Mouse (Mus musculus) limb, embryonic 13.5 days (tissue): ENCODE data around the gene Mrpl27. TPM values are rescaled to one million over a fixed set of nuclear protein-coding genes. Genes with fewer than 3 reads are reported as not detected.
"Not testable (repeated sequence)": the region's sequence is repeated elsewhere in the genome, so short reads cannot be mapped to it uniquely, and the experiment has no call there.

Source experiments
- ATAC-seq: fragments of 200-750 bp; cut with Nextera tagmentation; 2 replicates; pipeline ENCODE4 v1.8.0; 2017; ENCODE audit warnings: low read depth, moderate number of reproducible peaks, moderate TSS enrichment; ENCODE audit not compliant: low FRiP score
- H3K27ac ChIP-seq: fragments of 300-500 bp; sonication (generic); 2 replicates; pipeline ENCODE4 v1.5.1; 2015; ENCODE audit warnings: inconsistent platforms, mild to moderate bottlenecking, moderate library complexity
- H3K27me3 ChIP-seq: fragments of 300-500 bp; sonication (generic); 2 replicates; pipeline ENCODE4 v1.6.1; 2015; ENCODE audit warnings: mild to moderate bottlenecking, inconsistent platforms
- H3K36me3 ChIP-seq: fragments of 300-500 bp; sonication (generic); 2 replicates; pipeline ENCODE4 v1.6.1; 2015; ENCODE audit warnings: inconsistent platforms, mild to moderate bottlenecking, moderate library complexity
- H3K4me1 ChIP-seq: fragments of 300-500 bp; sonication (generic); 2 replicates; pipeline ENCODE4 v1.6.1; 2015; ENCODE audit warnings: inconsistent platforms
- H3K4me2 ChIP-seq: fragments of 300-500 bp; sonication (generic); replicated peaks from 2 replicates; pipeline ENCODE4 v1.6.1; 2015; ENCODE audit warnings: inconsistent platforms, mild to moderate bottlenecking, moderate library complexity
- H3K4me3 ChIP-seq: fragments of 300-500 bp; sonication (generic); 2 replicates; pipeline ENCODE4 v1.5.1; 2015; ENCODE audit warnings: moderate library complexity, mild to moderate bottlenecking, inconsistent platforms
- H3K9ac ChIP-seq: fragments of 300-500 bp; sonication (generic); 2 replicates; pipeline ENCODE4 v1.6.1; 2015; ENCODE audit warnings: mild to moderate bottlenecking, inconsistent platforms
- H3K9me3 ChIP-seq: fragments of 300-500 bp; sonication (generic); 2 replicates; pipeline ENCODE4 v1.6.1; 2016; ENCODE audit warnings: inconsistent platforms
- WGBS: fragments of 180-500 bp; shearing (Covaris S2); methylation state at CpG from one replicate; pipeline ENCODE4 v1.1.7; 2015; 5-methylcytosine and 5-hydroxymethylcytosine counted together
- polyA plus RNA-seq: library from polyadenylated mRNA; unstranded; fragments of >200 nt; fragmentation: Nextera tagmentation; extraction: Ambion mirVana; gene quantifications from 2 replicates; pipeline ENCODE4 v1.2.1, GENCODE M21; 2015

Gene Mrpl27
- polyA plus RNA-seq, 1 experiment from 2014 or later = 153 TPM

- peaks cover 13% of the 10 kb centered on the region for H3K4me1 ChIP-seq
- peak overlapping the region; percentile 72 for H3K27ac ChIP-seq
- H3K9ac ChIP-seq = peak overlapping the region; percentile 90
- H3K36me3 ChIP-seq = peaks cover 43% of the 10 kb centered on the region
- H3K4me3 ChIP-seq = peak overlapping the region; percentile 99
- no peaks in the 10 kb centered on the region for H3K27me3 ChIP-seq
- peak overlapping the region; percentile 92 for H3K4me2 ChIP-seq
- WGBS = 12% methylated on average over 26 of the region's 26 CpGs
- peak; percentile 21; the same call in 1 of the 2 replicates for ATAC-seq
- H3K9me3 ChIP-seq = no peaks in the 10 kb centered on the region
Observed at GRCm38 (mm10) chr11:94630199-94631011, 23.2 kb upstream of the Mrpl27 start.

GRCm38 (mm10) chr11:94631969-94632368 lies 21.6 kb upstream of the Mrpl27 start:
- Histone ChIP-seq H3K27me3 (no peaks in the 10 kb centered on the region), H3K4me2 (no peak overlapping the region; the same call in 1 of the 2 replicates), H3K27ac (no peak overlapping the region), H3K9ac (no peak overlapping the region), H3K36me3 (peaks cover 58% of the 10 kb centered on the region), H3K4me1 (peaks cover 13% of the 10 kb centered on the region), H3K4me3 (no peak overlapping the region), H3K9me3 (no peaks in the 10 kb centered on the region)
- ATAC-seq = no peak
- WGBS = 93% methylated on average over 5 of the region's 5 CpGs

GRCm38 (mm10) chr11:94632988-94633387 lies 20.6 kb upstream of the Mrpl27 start:
- Histone ChIP-seq H3K4me1 (peaks cover 13% of the 10 kb centered on the region), H3K9me3 (no peaks in the 10 kb centered on the region), H3K27me3 (no peaks in the 10 kb centered on the region), H3K4me2 (no peak overlapping the region), H3K4me3 (no peak overlapping the region), H3K27ac (no peak overlapping the region), H3K9ac (no peak overlapping the region), H3K36me3 (peaks cover 69% of the 10 kb centered on the region)
- ATAC-seq = no peak
- WGBS = 84% methylated on average over 8 of the region's 8 CpGs

- 94% methylated on average over 5 of the region's 5 CpGs for WGBS
- ATAC-seq = no peak
- Histone ChIP-seq H3K9me3 (no peaks in the 10 kb centered on the region), H3K36me3 (peaks cover 83% of the 10 kb centered on the region), H3K27me3 (no peaks in the 10 kb centered on the region), H3K9ac (no peak overlapping the region), H3K4me1 (peaks cover 13% of the 10 kb centered on the region), H3K4me3 (no peak overlapping the region), H3K27ac (no peak overlapping the region), H3K4me2 (no peak overlapping the region)
Observed at GRCm38 (mm10) chr11:94634431-94634830, 19.1 kb upstream of the Mrpl27 start.

GRCm38 (mm10) chr11:94644461-94645219 lies 8.9 kb upstream of the Mrpl27 start:
- Histone ChIP-seq H3K36me3 (peaks cover 88% of the 10 kb centered on the region), H3K4me1 (no peaks in the 10 kb centered on the region), H3K4me2 (no peak overlapping the region), H3K27ac (no peak overlapping the region), H3K27me3 (no peaks in the 10 kb centered on the region), H3K9ac (no peak overlapping the region), H3K9me3 (no peaks in the 10 kb centered on the region), H3K4me3 (no peak overlapping the region)
- ATAC-seq = no peak
- WGBS = 87% methylated on average over 8 of the region's 8 CpGs

- no peak for ATAC-seq
- Histone ChIP-seq H3K4me3 (no peak overlapping the region), H3K4me2 (no peak overlapping the region), H3K36me3 (peaks cover 85% of the 10 kb centered on the region), H3K9ac (no peak overlapping the region), H3K9me3 (no peaks in the 10 kb centered on the region), H3K27me3 (no peaks in the 10 kb centered on the region), H3K4me1 (no peaks in the 10 kb centered on the region), H3K27ac (no peak overlapping the region)
- 96% methylated on average over 4 of the region's 4 CpGs for WGBS
Observed at GRCm38 (mm10) chr11:94646457-94646856, 7.1 kb upstream of the Mrpl27 start.

- H3K4me2 ChIP-seq, H3K27me3 ChIP-seq, ATAC-seq, H3K9me3 ChIP-seq, H3K4me3 ChIP-seq, H3K9ac ChIP-seq, H3K27ac ChIP-seq: not testable (repeated sequence)
- Histone ChIP-seq H3K36me3 (peaks cover 38% of the 10 kb centered on the region), H3K4me1 (peaks cover 16% of the 10 kb centered on the region)
- 94% methylated on average over 5 of the region's 7 CpGs for WGBS
Observed at GRCm38 (mm10) chr11:94651241-94651640, 2.3 kb upstream of the Mrpl27 start.

- H3K9ac ChIP-seq = no peak overlapping the region; the same call in 1 of the 2 replicates
- H3K9me3 ChIP-seq = no peaks in the 10 kb centered on the region
- H3K36me3 ChIP-seq = peaks cover 37% of the 10 kb centered on the region
- no peak for ATAC-seq
- no peaks in the 10 kb centered on the region for H3K27me3 ChIP-seq
- 49% methylated on average over 8 of the region's 8 CpGs for WGBS
- no peak overlapping the region for H3K27ac ChIP-seq
- peaks cover 16% of the 10 kb centered on the region for H3K4me1 ChIP-seq
- peak overlapping the region; percentile 69 for H3K4me3 ChIP-seq
- peak overlapping the region; percentile 75 for H3K4me2 ChIP-seq
Observed at GRCm38 (mm10) chr11:94652973-94653372, 594 bp upstream of the Mrpl27 start.

GRCm38 (mm10) chr11:94661344-94661743 lies 7.8 kb downstream of the Mrpl27 start:
- peaks cover 96% of the 10 kb centered on the region for H3K36me3 ChIP-seq
- H3K4me1 ChIP-seq = no peaks in the 10 kb centered on the region
- H3K9me3 ChIP-seq = no peaks in the 10 kb centered on the region
- H3K27ac ChIP-seq = no peak overlapping the region
- no peak for ATAC-seq
- H3K9ac ChIP-seq = no peak overlapping the region
- H3K4me2 ChIP-seq = no peak overlapping the region
- 43% methylated on average over 1 of the region's 1 CpGs for WGBS
- H3K27me3 ChIP-seq = no peaks in the 10 kb centered on the region
- no peak overlapping the region for H3K4me3 ChIP-seq

- Histone ChIP-seq H3K4me1 (no peaks in the 10 kb centered on the region), H3K4me2 (no peak overlapping the region), H3K36me3 (peaks cover 97% of the 10 kb centered on the region), H3K9ac (no peak overlapping the region), H3K27me3 (no peaks in the 10 kb centered on the region), H3K27ac (no peak overlapping the region), H3K4me3 (no peak overlapping the region), H3K9me3 (no peaks in the 10 kb centered on the region)
- no peak for ATAC-seq
- 96% methylated on average over 6 of the region's 6 CpGs for WGBS
Observed at GRCm38 (mm10) chr11:94665281-94665680, 11.7 kb downstream of the Mrpl27 start.

- Histone ChIP-seq H3K9me3 (no peaks in the 10 kb centered on the region), H3K36me3 (peaks cover 20% of the 10 kb centered on the region), H3K27ac (no peak overlapping the region), H3K4me1 (peaks cover 36% of the 10 kb centered on the region), H3K4me2 (peak overlapping the region; percentile 83; the same call in 1 of the 2 replicates), H3K27me3 (no peaks in the 10 kb centered on the region), H3K4me3 (no peak overlapping the region), H3K9ac (peak overlapping the region; percentile 13; the same call in 1 of the 2 replicates)
- no peak for ATAC-seq
- WGBS = 84% methylated on average over 5 of the region's 5 CpGs
Observed at GRCm38 (mm10) chr11:94674984-94675383, 21.4 kb downstream of the Mrpl27 start.

GRCm38 (mm10) chr11:94675446-94675845 lies 21.9 kb downstream of the Mrpl27 start:
- H3K36me3 ChIP-seq = peaks cover 16% of the 10 kb centered on the region
- ATAC-seq = no peak
- peak overlapping the region; percentile 88; the same call in 1 of the 2 replicates for H3K4me3 ChIP-seq
- H3K4me1 ChIP-seq = peaks cover 36% of the 10 kb centered on the region
- no peaks in the 10 kb centered on the region for H3K27me3 ChIP-seq
- no peak overlapping the region for H3K27ac ChIP-seq
- H3K4me2 ChIP-seq = peak overlapping the region; percentile 83
- H3K9me3 ChIP-seq = no peaks in the 10 kb centered on the region
- 81% methylated on average over 5 of the region's 5 CpGs for WGBS
- peak overlapping the region; percentile 95; the same call in 1 of the 2 replicates for H3K9ac ChIP-seq
